ENCODE assay signal across 9 mouse cellular contexts in the genomic region with DNA sequence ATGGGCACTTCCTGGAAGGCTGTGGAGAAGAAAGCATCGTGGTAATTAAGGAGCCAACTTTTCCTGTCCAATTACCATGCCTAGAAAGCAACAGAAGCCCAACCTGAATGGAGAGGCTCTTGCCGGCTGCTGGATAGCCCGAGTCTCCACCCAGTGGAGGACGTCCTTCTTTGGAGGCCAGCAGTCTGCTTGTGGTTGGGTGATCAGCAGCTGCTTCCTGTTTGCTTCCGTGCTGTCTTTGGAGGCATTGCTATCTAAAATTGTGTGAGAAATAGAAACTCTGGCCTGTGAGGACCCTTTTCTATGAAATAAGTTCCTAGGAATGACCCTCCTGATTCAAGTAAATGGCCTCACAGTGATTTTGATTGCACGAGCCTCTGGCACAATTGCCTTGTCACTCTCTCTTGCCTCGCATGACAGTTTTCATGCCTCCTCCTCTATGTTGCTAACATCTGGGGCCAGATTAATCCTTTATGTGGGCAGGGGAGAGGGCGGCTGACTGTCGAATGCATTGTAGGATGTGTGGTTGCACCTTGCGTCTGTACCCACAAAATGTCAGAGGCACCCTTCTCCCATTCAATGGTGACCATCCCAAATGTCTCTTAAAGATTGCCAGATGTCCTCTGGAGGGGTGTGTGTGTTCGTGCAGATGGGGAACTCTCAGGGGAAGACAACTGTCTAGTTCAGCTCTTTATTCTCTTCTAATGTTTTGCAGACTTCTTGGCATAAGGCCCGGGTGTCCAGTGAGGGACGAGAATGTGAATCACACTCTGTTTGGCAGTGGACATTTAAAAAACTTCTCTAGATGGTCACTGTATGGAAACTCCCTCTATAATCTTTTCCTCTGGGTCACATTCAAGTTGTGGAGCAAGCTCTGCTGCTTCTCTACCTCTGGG.
DNase-seq lines count a peak whose midpoint lies in the region; ATAC-seq and TF ChIP-seq lines count a peak whose summit lies in the region.
"Had no signal": no experiment of that assay in that cellular context is flagged by ENCODE, and none has a peak within 500 bp of the region (broad histone marks: within the 10 kb centered on the region; RNA-seq: fewer than 3 reads in every experiment).

No protein-coding gene starts in this region.

- no peak overlapping the region for H3K9ac ChIP-seq in kidney, embryonic 14.5 days (ENCODE audit: low read depth, low read length)
- H3K9ac ChIP-seq in forebrain, embryonic 14.5 days (ENCODE audit: low read length), result no peak overlapping the region
- H3K9ac ChIP-seq: limb, embryonic 13.5 days had no signal

- peaks cover 5% of the 10 kb centered on the region; the same call in 1 of the 2 replicates for H3K4me1 ChIP-seq in kidney, adult 2 months (ENCODE audit: control insufficient read depth, insufficient read depth, low read length)
- no peaks in the 10 kb centered on the region for H3K4me1 ChIP-seq in kidney, embryonic 14.5 days (ENCODE audit: control insufficient read depth, insufficient read depth, low read length)
- no peaks in the 10 kb centered on the region for H3K4me1 ChIP-seq in forebrain, embryonic 14.5 days (ENCODE audit: control insufficient read depth, insufficient read depth, low read length)

- no peak for TF ChIP-seq POLR2A in kidney, adult 2 months (IDR thresholded peaks at IDR 0.05; ENCODE audit: low read depth, low read length)

- WGBS in kidney, adult 2 months, result 46% methylated on average over 13 of the region's 13 CpGs
- 58% methylated on average over 13 of the region's 13 CpGs for whole genome bisulfite sequencing in kidney, embryonic 14.5 days
- 74% methylated on average over 13 of the region's 13 CpGs for WGBS in forebrain, embryonic 14.5 days

- H3K27ac ChIP-seq in kidney, adult 2 months (ENCODE audit: insufficient read depth, low read depth, low read length), result no peak overlapping the region
- no peak overlapping the region for H3K27ac ChIP-seq in kidney, embryonic 14.5 days (ENCODE audit: low read depth, low read length)
- H3K27ac ChIP-seq in forebrain, embryonic 14.5 days (ENCODE audit: low read depth, low read length), result no peak overlapping the region
- H3K27ac ChIP-seq: limb, embryonic 13.5 days had no signal

- no peak overlapping the region for H3K4me2 ChIP-seq in kidney, embryonic 14.5 days (replicated peaks; ENCODE audit: low read depth, low read length)
- no peak overlapping the region for H3K4me2 ChIP-seq in forebrain, embryonic 14.5 days (ENCODE audit: low read length)
- H3K4me2 ChIP-seq: limb, embryonic 13.5 days had no signal

- no peaks in the 10 kb centered on the region for H3K27me3 ChIP-seq in kidney, adult 2 months (replicated peaks; ENCODE audit: control insufficient read depth, insufficient read depth, low read length)
- H3K27me3 ChIP-seq in kidney, embryonic 14.5 days (ENCODE audit: control insufficient read depth, insufficient read depth, low read length), result no peaks in the 10 kb centered on the region
- H3K27me3 ChIP-seq in forebrain, embryonic 14.5 days (replicated peaks; ENCODE audit: control insufficient read depth, insufficient read depth, low read length), result no peaks in the 10 kb centered on the region
- H3K27me3 ChIP-seq: limb, embryonic 13.5 days had no signal

- 0 out of 2 replicates have a peak, but pooled peaks have one; percentile 18 for TF ChIP-seq CTCF in kidney, adult 2 months (conservative IDR thresholded peaks at IDR 0.05; ENCODE audit: insufficient read depth, insufficient read length, low read depth, low read length)

- H3K36me3 ChIP-seq in kidney, adult 2 months (ENCODE audit: control insufficient read depth, insufficient read depth, low read length), result no peaks in the 10 kb centered on the region
- H3K36me3 ChIP-seq in kidney, embryonic 14.5 days (ENCODE audit: control insufficient read depth, insufficient read depth, low read length), result no peaks in the 10 kb centered on the region
- no peaks in the 10 kb centered on the region for H3K36me3 ChIP-seq in forebrain, embryonic 14.5 days (ENCODE audit: control insufficient read depth, insufficient read depth, low read length)
- H3K36me3 ChIP-seq: limb, embryonic 13.5 days had no signal

- H3K9me3 ChIP-seq in kidney, embryonic 14.5 days (ENCODE audit: control insufficient read depth, low read length), result no peaks in the 10 kb centered on the region
- no peaks in the 10 kb centered on the region for H3K9me3 ChIP-seq in forebrain, embryonic 14.5 days (replicated peaks; ENCODE audit: control insufficient read depth, low read length)
- H3K9me3 ChIP-seq: limb, embryonic 13.5 days had no signal

- no peak overlapping the region for H3K4me3 ChIP-seq in kidney, adult 2 months (ENCODE audit: insufficient read depth, low read depth, low read length)
- no peak overlapping the region for H3K4me3 ChIP-seq in kidney, embryonic 14.5 days (ENCODE audit: low read length)
- H3K4me3 ChIP-seq in forebrain, embryonic 14.5 days (ENCODE audit: low read depth, low read length), result no peak overlapping the region
- H3K4me3 ChIP-seq: limb, embryonic 13.5 days had no signal

- ATAC-seq in kidney, embryonic 14.5 days (ENCODE audit: low FRiP score, low TSS enrichment), result no peak
- ATAC-seq in activated CD4-positive, CD25-positive, alpha-beta regulatory T cell, adult 4 months, result peak; percentile 98
- peak; percentile 96 for ATAC-seq in neutrophil, adult 5-6 weeks (ENCODE audit: extremely low read depth, insufficient number of reproducible peaks, low FRiP score, poor library complexity, severe bottlenecking)
- no peak for ATAC-seq in forebrain, embryonic 14.5 days

- DNase-seq in kidney, adult 2 months, result peak; percentile 64
- peak; percentile 82 for DNase-seq in heart, adult 8-10 months (ENCODE audit: low spot score)
- DNase-seq in liver, result peak; percentile 58
- DNase-seq in forebrain, embryonic 14.5 days (ENCODE audit: low spot score), result no peak
- DNase-seq in neural tube, embryonic 10.5 days (ENCODE audit: extremely low spot score, low spot score), result no peak

Comparison
In these comparisons a context has a peak if more than half of its experiments do, and no peak if none do; other contexts are left out.
1. DNase-seq: peak in kidney, adult 2 months (single experiment), heart, adult 8-10 months (single experiment) and liver (single experiment); none in forebrain, embryonic 14.5 days (single experiment) and neural tube, embryonic 10.5 days (single experiment).
2. ATAC-seq: peak in activated CD4-positive, CD25-positive, alpha-beta regulatory T cell, adult 4 months (single experiment) and neutrophil, adult 5-6 weeks (single experiment); none in kidney, embryonic 14.5 days (single experiment) and forebrain, embryonic 14.5 days (single experiment).